Mouse (Mus musculus) limb, embryonic 11.5 days (tissue): ENCODE results near the gene Atp1b2. TPM values are rescaled to one million over a fixed set of nuclear protein-coding genes. Genes with fewer than 3 reads are reported as not detected.

Source experiments
- ATAC-seq: fragments of 200-750 bp; cut with Nextera tagmentation; 2 replicates; pipeline ENCODE4 v1.8.0; 2017; ENCODE audit warnings: low read depth; ENCODE audit not compliant: insufficient number of reproducible peaks, low FRiP score, low TSS enrichment
- DNase-seq: peaks from one replicate; pipeline ENCODE4 v3.0.0-alpha.2; 2015; ENCODE audit warnings: low spot score
- H3K27ac ChIP-seq: fragments of 300-500 bp; sonication (generic); replicated peaks from 2 replicates; pipeline ENCODE4 v1.5.1; 2014; ENCODE audit warnings: low read depth, mild to moderate bottlenecking, low read length
- H3K27me3 ChIP-seq: fragments of 300-500 bp; sonication (generic); 2 replicates; pipeline ENCODE4 v1.6.1; 2014; ENCODE audit warnings: mild to moderate bottlenecking, low read length, mixed read lengths; ENCODE audit not compliant: control insufficient read depth, insufficient read depth
- H3K36me3 ChIP-seq: fragments of 300-500 bp; sonication (generic); 2 replicates; pipeline ENCODE4 v1.6.1; 2014; ENCODE audit warnings: mild to moderate bottlenecking, low read length, moderate library complexity, mixed read lengths; ENCODE audit not compliant: control insufficient read depth, insufficient read depth
- H3K4me1 ChIP-seq: fragments of 300-500 bp; sonication (generic); 2 replicates; pipeline ENCODE4 v1.6.1; 2014; ENCODE audit warnings: low read length, mixed read lengths; ENCODE audit not compliant: control insufficient read depth, insufficient read depth
- H3K4me2 ChIP-seq: fragments of 300-500 bp; sonication (generic); 2 replicates; pipeline ENCODE4 v1.6.1; 2014; ENCODE audit warnings: low read depth, mild to moderate bottlenecking, moderate library complexity; ENCODE audit not compliant: severe bottlenecking
- H3K4me3 ChIP-seq: fragments of 300-500 bp; sonication (generic); 2 replicates; pipeline ENCODE4 v1.5.1; 2014; ENCODE audit warnings: low read depth, low read length
- H3K9ac ChIP-seq: fragments of 300-500 bp; sonication (generic); 2 replicates; pipeline ENCODE4 v1.6.1; 2014; ENCODE audit warnings: mild to moderate bottlenecking, low read length
- H3K9me3 ChIP-seq: fragments of 300-500 bp; sonication (generic); 2 replicates; pipeline ENCODE4 v1.6.1; 2016; ENCODE audit warnings: low read length; ENCODE audit not compliant: control insufficient read depth
- WGBS: fragments of 180-500 bp; shearing (Covaris S2); extraction: QIAGEN DNeasy Blood & Tissue Kit; methylation state at CpG from one replicate; pipeline ENCODE4 v1.1.7; 2014; 5-methylcytosine and 5-hydroxymethylcytosine counted together
- microRNA counts: library from miRNA; unstranded; fragments of <30 nt; microRNA quantifications from one replicate; lab custom pipeline; 2016
- microRNA-seq: library from miRNA; unstranded; fragments of <30 nt; microRNA quantifications from one replicate; pipeline ENCODE4, GENCODE M21; 2016
- polyA plus RNA-seq: library from polyadenylated mRNA; unstranded; fragments of >200 nt; fragmentation: Nextera tagmentation; extraction: Ambion mirVana; gene quantifications from 2 replicates; pipeline ENCODE4 v1.2.1, GENCODE M21; 2014

Atp1b2 gene
- polyA plus RNA-seq, 1 experiment from 2014 or later, result 4.5 TPM

- 88% methylated on average over 5 of the region's 5 CpGs for WGBS
- no peak for DNase-seq
- H3K27ac ChIP-seq, result no peak overlapping the region
Measured at GRCm38 (mm10) chr11:69554539-69555140, 51.1 kb downstream of the Atp1b2 start.

GRCm38 (mm10) chr11:69553341-69553721, 52.4 kb downstream of the Atp1b2 start:
- Histone ChIP-seq H3K9ac (0 out of 2 replicates have a peak overlapping the region, but pooled peaks have one; percentile 13), H3K4me2 (no peak overlapping the region; the same call in 1 of the 2 replicates), H3K9me3 (0 out of 2 replicates have a peak, but pooled peaks cover 2% of the 10 kb centered on the region), H3K4me3 (no peak overlapping the region), H3K36me3 (no peaks in the 10 kb centered on the region), H3K4me1 (peaks cover 38% of the 10 kb centered on the region), H3K27ac (peak overlapping the region; percentile 1; the same call in 1 of the 2 replicates), H3K27me3 (no peaks in the 10 kb centered on the region)
- ATAC-seq (no peak), DNase-seq (no peak)
- WGBS, result 22% methylated on average over 2 of the region's 2 CpGs

More at GRCm38 (mm10) chr11:69554539-69555140, 51.1 kb downstream of the Atp1b2 start:
- Histone ChIP-seq H3K27me3 (no peaks in the 10 kb centered on the region), H3K4me1 (peaks cover 50% of the 10 kb centered on the region), H3K4me3 (no peak overlapping the region), H3K36me3 (no peaks in the 10 kb centered on the region), H3K4me2 (no peak overlapping the region), H3K9me3 (0 out of 2 replicates have a peak, but pooled peaks cover 2% of the 10 kb centered on the region), H3K9ac (no peak overlapping the region)
- no peak for ATAC-seq

GRCm38 (mm10) chr11:69552622-69553340, 53.0 kb downstream of the Atp1b2 start:
- ATAC-seq (no peak), DNase-seq (peak; percentile 67)
- H3K27me3 ChIP-seq, result no peaks in the 10 kb centered on the region
- H3K4me3 ChIP-seq, result no peak overlapping the region
- peaks cover 34% of the 10 kb centered on the region for H3K4me1 ChIP-seq
- 0 out of 2 replicates have a peak, but pooled peaks cover 2% of the 10 kb centered on the region for H3K9me3 ChIP-seq
- no peak overlapping the region for H3K9ac ChIP-seq
- peak overlapping the region; percentile 1; the same call in 1 of the 2 replicates for H3K27ac ChIP-seq
- 28% methylated on average over 14 of the region's 14 CpGs for WGBS
- H3K4me2 ChIP-seq, result no peak overlapping the region; the same call in 1 of the 2 replicates
- H3K36me3 ChIP-seq, result no peaks in the 10 kb centered on the region

- Histone ChIP-seq H3K9me3 (0 out of 2 replicates have a peak, but pooled peaks cover 2% of the 10 kb centered on the region), H3K4me2 (no peak overlapping the region), H3K36me3 (no peaks in the 10 kb centered on the region), H3K9ac (no peak overlapping the region), H3K4me1 (peaks cover 21% of the 10 kb centered on the region), H3K4me3 (no peak overlapping the region), H3K27ac (no peak overlapping the region), H3K27me3 (no peaks in the 10 kb centered on the region)
- DNase-seq (no peak), ATAC-seq (no peak)
- WGBS, result 78% methylated on average over 4 of the region's 4 CpGs
Measured at GRCm38 (mm10) chr11:69551310-69551709, 54.4 kb downstream of the Atp1b2 start.

MicroRNAs encoded within 50 kb of the gene (microRNA counts, 519-probe panel; counts per million panel counts)
- 3,109 counts per million, percentile 38 among the panel's probes with 10 or more counts for microRNA mmu-miR-467f (lab: Ali Mortazavi, UCI)

Small RNA genes lying within 50 kb of the gene (microRNA-seq; reads per million reads assigned to microRNA genes)
- gene Mir467f, result not detected

Other genes with a start within 250 kb of the Atp1b2 start
- 58.6 and 68.0 TPM in 2 replicates for gene Chd3, start 236.5 kb downstream of the Atp1b2 start, polyA plus RNA-seq
- gene Naa38, start 210.5 kb downstream of the Atp1b2 start, polyA plus RNA-seq, result 129 and 141 TPM in 2 replicates
- 29.2 and 37.0 TPM in 2 replicates for gene Cyb5d1, start 210.3 kb downstream of the Atp1b2 start, polyA plus RNA-seq
- gene Tmem88, start 207.7 kb downstream of the Atp1b2 start, polyA plus RNA-seq, result 22.7 and 23.6 TPM in 2 replicates
- 42.4 and 44.5 TPM in 2 replicates for gene Kdm6b, start 192.3 kb downstream of the Atp1b2 start, polyA plus RNA-seq
- 0.87 and 1.4 TPM in 2 replicates for gene Dnah2, start 56.8 kb downstream of the Atp1b2 start, polyA plus RNA-seq
- gene Efnb3, start 45.7 kb downstream of the Atp1b2 start, polyA plus RNA-seq, result 12.9 and 14.4 TPM in 2 replicates
- 45.7 and 46.9 TPM in 2 replicates for gene Wrap53, start 25.7 kb downstream of the Atp1b2 start, polyA plus RNA-seq
- 250 and 254 TPM in 2 replicates for gene Trp53, start 25.6 kb downstream of the Atp1b2 start, polyA plus RNA-seq
- gene Shbg, start 12.0 kb upstream of the Atp1b2 start, polyA plus RNA-seq, result not detected in 2 replicates
- gene Sat2, start 16.1 kb upstream of the Atp1b2 start, polyA plus RNA-seq, result 14.7 and 16.2 TPM in 2 replicates
- gene Fxr2, start 27.0 kb upstream of the Atp1b2 start, polyA plus RNA-seq, result 35.8 and 37.5 TPM in 2 replicates
- gene Sox15, start 49.4 kb upstream of the Atp1b2 start, polyA plus RNA-seq, result 0.17 TPM in 1 of 2 replicates, not detected in the other
- gene Mpdu1, start 56.7 kb upstream of the Atp1b2 start, polyA plus RNA-seq, result 21.0 and 41.0 TPM in 2 replicates
- gene Cd68, start 60.2 kb upstream of the Atp1b2 start, polyA plus RNA-seq, result 3.4 and 4.5 TPM in 2 replicates
- gene Eif4a1, start 66.5 kb upstream of the Atp1b2 start, polyA plus RNA-seq, result 759 and 892 TPM in 2 replicates
- 125 and 127 TPM in 2 replicates for gene Senp3, start 76.1 kb upstream of the Atp1b2 start, polyA plus RNA-seq
- gene Tnfsf13, start 79.8 kb upstream of the Atp1b2 start, polyA plus RNA-seq, result not detected in 2 replicates
- gene Tnfsf12, start 89.9 kb upstream of the Atp1b2 start, polyA plus RNA-seq, result 2.6 and 3.3 TPM in 2 replicates
- 1.1 and 1.3 TPM in 2 replicates for gene Tnfsfm13, start 90.2 kb upstream of the Atp1b2 start, polyA plus RNA-seq
- gene Polr2a, start 152.7 kb upstream of the Atp1b2 start, polyA plus RNA-seq, result 64.0 and 78.3 TPM in 2 replicates
- gene Slc35g3, start 156.0 kb upstream of the Atp1b2 start, polyA plus RNA-seq, result 0.09 TPM in 1 of 2 replicates, not detected in the other
- gene Zbtb4, start 160.0 kb upstream of the Atp1b2 start, polyA plus RNA-seq, result 0.96 and 1.1 TPM in 2 replicates
- gene Chrnb1, start 190.0 kb upstream of the Atp1b2 start, polyA plus RNA-seq, result 4.3 and 4.4 TPM in 2 replicates
- 0.36 and 0.67 TPM in 2 replicates for gene Fgf11, start 195.9 kb upstream of the Atp1b2 start, polyA plus RNA-seq
- 1.8 and 2.0 TPM in 2 replicates for gene Tmem102, start 199.7 kb upstream of the Atp1b2 start, polyA plus RNA-seq
- not detected in 2 replicates for gene Gm39566, start 209.4 kb upstream of the Atp1b2 start, polyA plus RNA-seq
- gene Spem2, start 212.5 kb upstream of the Atp1b2 start, polyA plus RNA-seq, result not detected in 2 replicates
- gene Spem1, start 216.2 kb upstream of the Atp1b2 start, polyA plus RNA-seq, result 0.15 and 0.18 TPM in 2 replicates
- gene Nlgn2, start 231.8 kb upstream of the Atp1b2 start, polyA plus RNA-seq, result 5.8 and 6.2 TPM in 2 replicates
- 285 and 304 TPM in 2 replicates for gene Tmem256, start 232.6 kb upstream of the Atp1b2 start, polyA plus RNA-seq
- gene Plscr3, start 240.4 kb upstream of the Atp1b2 start, polyA plus RNA-seq, result 115 TPM in 2 replicates